Comparison of ENCODE assay signal across 9 mouse cellular contexts in the genomic region with DNA sequence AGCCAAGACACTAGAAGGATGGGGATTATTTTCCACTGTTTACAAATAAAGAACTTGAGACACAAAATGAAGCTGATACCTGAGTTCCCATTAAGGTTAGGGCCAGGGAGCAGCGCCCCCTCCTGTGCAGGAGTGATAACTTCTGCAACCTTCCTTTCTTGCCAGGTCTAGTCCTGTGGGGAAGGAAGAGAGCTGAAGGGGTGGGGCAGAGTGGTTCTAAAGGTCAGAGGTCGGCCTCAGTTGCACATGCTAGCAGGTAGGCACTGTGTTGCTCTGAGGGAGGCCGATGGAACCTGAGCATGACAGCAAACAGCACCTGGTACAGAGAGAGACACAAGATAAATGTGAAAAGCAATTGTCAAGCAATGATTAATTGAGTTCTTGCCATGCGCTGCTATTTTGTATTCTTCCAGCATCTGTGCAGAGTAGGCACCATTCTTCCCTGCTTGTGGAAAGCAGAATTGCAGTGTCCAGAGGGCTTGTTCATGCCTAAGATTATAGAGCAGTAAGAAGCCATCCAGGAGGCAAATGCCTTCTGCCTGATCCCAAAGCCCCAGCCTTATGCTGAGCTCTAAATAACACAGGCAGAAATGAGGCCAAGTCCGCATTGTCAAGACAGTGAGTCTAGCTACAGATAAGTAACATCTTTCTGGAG.
DNase-seq lines count a peak whose midpoint lies in the region; ATAC-seq lines count a peak whose summit lies in the region.
"Had no signal": no experiment of that assay in that cellular context is flagged by ENCODE, and none has a peak within 500 bp of the region (broad histone marks: within the 10 kb centered on the region; RNA-seq: fewer than 3 reads in every experiment).

No protein-coding gene starts in this region.

- H3K9me3 ChIP-seq in kidney, embryonic 15.5 days (replicated peaks), result no peaks in the 10 kb centered on the region
- no peaks in the 10 kb centered on the region for H3K9me3 ChIP-seq in intestine, embryonic 16.5 days (ENCODE audit: control insufficient read depth, low read length)
- H3K9me3 ChIP-seq: embryonic facial prominence, embryonic 12.5 days had no signal

- ATAC-seq in kidney, embryonic 15.5 days (replicated peaks; ENCODE audit: low FRiP score), result no peak; the same call in 1 of the 2 replicates
- ATAC-seq in intestine, embryonic 16.5 days, result peak; percentile 69; the same call in 1 of the 2 replicates

- no peaks in the 10 kb centered on the region for H3K4me1 ChIP-seq in kidney, embryonic 15.5 days
- H3K4me1 ChIP-seq in intestine, embryonic 16.5 days (ENCODE audit: control insufficient read depth, insufficient read depth, low read length), result no peaks in the 10 kb centered on the region
- H3K4me1 ChIP-seq: embryonic facial prominence, embryonic 12.5 days had no signal

- WGBS in kidney, embryonic 15.5 days, result 59% methylated on average over 5 of the region's 5 CpGs
- WGBS in intestine, embryonic 16.5 days, result 61% methylated on average over 5 of the region's 5 CpGs

- H3K4me2 ChIP-seq in kidney, embryonic 15.5 days, result no peak overlapping the region
- no peak overlapping the region for H3K4me2 ChIP-seq in intestine, embryonic 16.5 days (ENCODE audit: low read depth, low read length)
- H3K4me2 ChIP-seq: embryonic facial prominence, embryonic 12.5 days had no signal

- H3K27ac ChIP-seq in kidney, embryonic 15.5 days, result no peak overlapping the region
- H3K27ac ChIP-seq in intestine, embryonic 16.5 days (ENCODE audit: low read length), result no peak overlapping the region
- H3K27ac ChIP-seq: embryonic facial prominence, embryonic 12.5 days had no signal

- peak; percentile 16 for DNase-seq in kidney, adult 9 months
- DNase-seq in B cell, adult 2 months, result peak; percentile 73 to 75
- peak; percentile 41 for DNase-seq in R1 (ENCODE audit: low read depth, low spot score)
- no peak for DNase-seq in frontal cortex, postnatal 36 days (ENCODE audit: low spot score in 2 of 2)
- DNase-seq in yolk sac, embryonic 10.5 days (ENCODE audit: low spot score), result no peak
- DNase-seq in urinary bladder, postnatal 4 days (ENCODE audit: low spot score in 2 of 2), result no peak

- H3K9ac ChIP-seq in kidney, embryonic 15.5 days, result no peak overlapping the region
- H3K9ac ChIP-seq in intestine, embryonic 16.5 days (ENCODE audit: low read depth, low read length), result no peak overlapping the region
- H3K9ac ChIP-seq: embryonic facial prominence, embryonic 12.5 days had no signal

- no peaks in the 10 kb centered on the region for H3K36me3 ChIP-seq in kidney, embryonic 15.5 days
- no peaks in the 10 kb centered on the region for H3K36me3 ChIP-seq in intestine, embryonic 16.5 days (ENCODE audit: control insufficient read depth, insufficient read depth, low read length)
- H3K36me3 ChIP-seq: embryonic facial prominence, embryonic 12.5 days had no signal

- no peaks in the 10 kb centered on the region for H3K27me3 ChIP-seq in kidney, embryonic 15.5 days
- H3K27me3 ChIP-seq in intestine, embryonic 16.5 days (replicated peaks; ENCODE audit: control insufficient read depth, insufficient read depth, low read length), result no peaks in the 10 kb centered on the region
- H3K27me3 ChIP-seq: embryonic facial prominence, embryonic 12.5 days had no signal

- no peak overlapping the region for H3K4me3 ChIP-seq in kidney, embryonic 15.5 days (replicated peaks)
- no peak overlapping the region for H3K4me3 ChIP-seq in intestine, embryonic 16.5 days (ENCODE audit: low read length)
- H3K4me3 ChIP-seq: embryonic facial prominence, embryonic 12.5 days had no signal

Comparison
In these comparisons a context has a peak if more than half of its experiments do, and no peak if none do; other contexts are left out.
1. DNase-seq: peak in kidney, adult 9 months (single experiment), B cell, adult 2 months (2 of 2) and R1 (single experiment); none in frontal cortex, postnatal 36 days (0 of 2), yolk sac, embryonic 10.5 days (single experiment) and urinary bladder, postnatal 4 days (0 of 2).